Mouse (Mus musculus) right cerebral cortex, postnatal 36 days (tissue): ENCODE data around the gene Abcc4.

Experiments
- DNase-seq, 2 experiments: peaks; one replicate each; pipeline ENCODE4 v3.0.0; 2022; ENCODE audit warnings: low spot score in 2 of 2, mixed read lengths in 1 of 2

Abcc4 gene

DNA sequence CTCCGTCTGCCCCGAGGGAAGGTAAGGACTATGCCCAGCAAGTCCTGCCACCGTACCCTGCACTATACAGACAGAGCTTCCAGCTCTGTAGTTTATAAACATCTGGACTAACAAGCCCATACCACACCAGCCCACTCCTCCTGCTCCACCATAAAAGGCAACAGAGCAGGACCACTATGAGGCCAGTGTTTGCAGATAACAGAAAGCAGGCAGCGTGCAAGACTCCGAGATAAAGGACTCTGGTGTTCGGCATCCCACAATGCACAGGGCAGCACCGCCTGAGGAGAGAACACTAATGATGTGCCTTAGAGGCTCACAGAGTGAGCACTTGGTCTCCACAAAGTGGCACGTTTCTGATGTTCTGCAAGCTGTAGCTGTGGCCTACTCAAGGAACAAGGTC, 63.9 kb downstream of the Abcc4 start:
- no peak for DNase-seq

DNA sequence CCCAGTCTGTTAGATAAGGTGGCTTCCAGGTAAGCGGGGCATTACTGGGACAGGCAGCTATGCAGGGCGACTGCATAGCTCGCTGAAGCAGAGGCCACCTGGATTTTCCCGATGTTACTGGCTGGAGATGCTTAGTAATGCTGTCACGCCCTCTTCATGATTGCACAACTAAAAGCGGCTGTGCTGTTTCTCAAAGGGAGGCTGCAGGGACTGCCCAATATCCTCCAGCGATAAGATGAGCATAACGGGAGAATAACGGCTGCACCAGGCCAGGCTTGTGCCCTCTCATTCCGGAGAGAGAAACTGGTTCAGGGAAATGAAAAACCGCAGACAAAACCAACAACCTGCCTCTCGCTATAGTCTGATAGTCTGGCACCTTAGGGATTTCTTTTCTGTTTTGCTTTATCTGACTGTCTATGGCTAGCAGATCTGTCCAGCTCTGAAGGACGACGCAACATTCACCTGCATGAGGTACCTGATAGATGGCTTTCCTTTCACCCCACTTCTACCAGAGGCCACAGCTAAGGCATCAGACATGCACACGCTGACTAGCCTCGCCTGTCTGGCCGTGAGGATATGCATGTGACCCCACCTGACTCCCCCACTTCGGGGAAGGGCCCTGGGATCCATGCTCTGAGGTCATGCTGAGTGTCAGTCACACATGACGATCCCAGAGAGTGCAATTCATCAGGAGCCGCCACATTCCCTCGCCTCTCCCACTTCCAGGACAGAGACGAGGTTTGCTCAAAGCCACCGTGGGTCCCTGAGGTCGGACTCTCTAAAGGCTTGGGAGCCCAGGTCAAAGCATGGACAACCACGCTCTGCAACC, 67.4 kb downstream of the Abcc4 start:
- no peak for DNase-seq

DNA sequence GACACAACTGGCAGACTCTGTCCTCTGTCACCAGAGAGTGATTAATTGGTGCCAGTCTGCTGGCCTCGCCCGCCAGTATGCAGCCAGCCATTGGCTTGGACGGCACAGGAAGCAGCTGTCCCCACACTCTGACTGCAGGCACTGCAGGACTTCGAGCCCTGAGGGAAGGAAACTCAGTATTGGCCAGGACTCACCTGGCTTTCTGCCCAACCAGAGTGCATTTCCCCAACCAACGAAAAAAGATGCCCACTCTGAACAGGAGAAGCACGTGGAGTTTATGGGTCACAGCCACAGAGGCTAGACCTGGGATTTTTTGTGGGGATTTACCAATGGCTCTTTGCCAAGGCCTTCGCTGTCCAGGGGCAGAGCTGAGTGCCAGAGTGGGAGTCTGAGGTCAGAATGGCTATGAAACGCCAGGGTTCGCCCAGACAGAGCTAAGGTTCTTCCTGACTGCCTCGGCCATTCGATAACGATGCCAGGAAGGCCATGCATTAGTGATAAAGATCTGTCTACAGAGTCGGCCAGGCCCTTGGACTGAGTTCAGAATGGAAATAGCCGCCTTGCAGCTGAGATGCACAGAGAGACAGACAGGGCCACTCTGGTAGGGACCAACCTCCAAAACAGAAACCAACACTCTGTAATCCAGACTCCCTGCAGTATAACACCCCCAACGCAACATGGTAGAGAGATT, 70.4 kb downstream of the Abcc4 start:
- peak; percentile 15 to 39 for DNase-seq

- DNase-seq, result no peak
Measured at GRCm38 (mm10) chr14:118629649-118630048, 76.4 kb downstream of the Abcc4 start.

DNA sequence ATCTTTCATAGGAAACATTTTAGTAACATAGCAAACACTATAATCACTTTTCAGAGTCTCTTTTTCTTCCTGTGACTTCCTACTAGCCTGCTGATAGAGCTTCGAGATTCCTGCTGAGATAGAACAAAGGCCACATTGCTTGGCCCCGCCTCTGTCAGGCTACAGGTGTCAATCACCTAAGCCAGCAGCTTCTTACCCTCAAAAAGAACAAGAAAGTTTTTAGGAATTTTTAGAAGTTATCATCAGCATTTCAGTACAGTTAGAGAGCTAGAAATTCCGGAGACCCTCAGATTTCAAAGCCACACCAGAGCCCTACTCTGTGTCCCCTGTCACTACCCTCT, 84.6 kb downstream of the Abcc4 start:
- DNase-seq, result no peak

- no peak for DNase-seq
Measured at GRCm38 (mm10) chr14:118620773-118621448, 85.1 kb downstream of the Abcc4 start.

DNA sequence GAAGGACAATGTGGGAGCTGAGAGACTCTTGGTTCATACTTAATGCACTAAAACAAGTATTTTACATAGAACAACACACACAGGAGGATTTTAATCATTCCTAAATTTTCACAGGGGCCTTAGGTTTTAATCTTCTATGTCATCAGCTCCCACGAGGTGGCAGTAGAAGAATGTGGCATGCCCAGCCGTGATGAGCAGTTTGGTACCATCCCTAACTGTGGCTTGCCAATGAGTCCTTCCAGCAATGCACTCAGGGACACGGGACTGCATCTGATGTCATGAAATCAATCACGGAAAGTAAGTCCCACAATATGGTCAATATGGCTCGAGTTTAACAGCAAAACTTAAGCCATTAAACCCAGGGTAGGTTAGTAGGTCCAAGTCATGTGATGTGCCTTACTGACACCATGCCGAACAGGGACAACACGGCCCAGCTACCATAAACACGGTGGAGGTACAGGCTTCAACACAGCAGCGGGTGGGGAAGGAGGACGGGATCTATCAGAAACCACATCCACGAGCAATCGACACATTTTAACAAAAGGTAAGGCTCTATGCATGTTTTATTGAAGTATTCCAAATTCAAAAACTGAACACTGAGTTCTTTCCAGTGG, 89.2 kb downstream of the Abcc4 start:
- peak; percentile 21 to 26 for DNase-seq

DNA sequence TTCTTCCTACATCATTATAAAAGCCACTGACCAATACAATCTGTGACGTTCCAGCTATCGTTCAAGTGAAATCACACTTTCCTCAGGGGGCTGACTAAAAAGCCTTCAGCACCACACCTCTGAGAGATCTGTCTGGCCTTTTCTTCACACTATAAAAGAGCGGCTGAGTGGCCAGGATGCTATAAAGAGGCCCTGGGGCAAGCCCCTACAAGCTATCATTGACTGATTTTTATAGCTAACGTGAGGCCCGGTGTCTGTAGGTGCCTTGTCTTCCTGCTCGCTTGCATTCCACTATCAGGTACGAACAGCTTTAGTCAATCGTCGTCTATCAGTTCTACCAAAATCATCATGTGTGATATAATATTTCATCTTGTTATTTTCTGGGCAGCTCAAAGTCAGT, 92.3 kb downstream of the Abcc4 start:
- no peak for DNase-seq

DNA sequence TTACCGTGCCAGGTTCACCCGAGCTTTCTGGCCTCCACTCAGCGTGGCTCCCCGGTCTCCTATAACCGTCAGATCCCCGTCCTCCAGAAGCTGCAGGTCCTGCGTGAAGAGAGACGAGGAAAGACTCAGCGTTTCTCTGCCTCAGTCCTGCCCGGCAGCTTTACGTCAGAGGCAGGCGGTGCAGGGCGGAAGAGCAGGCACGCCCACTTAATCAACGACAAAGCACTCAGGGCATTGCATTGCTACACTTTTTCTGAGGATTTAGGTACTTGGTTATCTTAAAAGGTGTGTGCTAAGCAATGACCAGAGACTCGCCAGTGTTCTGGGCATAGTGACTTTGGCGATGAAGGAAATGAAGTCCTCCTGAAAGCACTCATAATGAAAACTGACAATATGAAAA, 94.3 kb downstream of the Abcc4 start:
- DNase-seq, result no peak

- DNase-seq, result no peak
Measured at GRCm38 (mm10) chr14:118610786-118611185, 95.2 kb downstream of the Abcc4 start.

GRCm38 (mm10) chr14:118608816-118609465, 97.1 kb downstream of the Abcc4 start:
- no peak for DNase-seq

DNA sequence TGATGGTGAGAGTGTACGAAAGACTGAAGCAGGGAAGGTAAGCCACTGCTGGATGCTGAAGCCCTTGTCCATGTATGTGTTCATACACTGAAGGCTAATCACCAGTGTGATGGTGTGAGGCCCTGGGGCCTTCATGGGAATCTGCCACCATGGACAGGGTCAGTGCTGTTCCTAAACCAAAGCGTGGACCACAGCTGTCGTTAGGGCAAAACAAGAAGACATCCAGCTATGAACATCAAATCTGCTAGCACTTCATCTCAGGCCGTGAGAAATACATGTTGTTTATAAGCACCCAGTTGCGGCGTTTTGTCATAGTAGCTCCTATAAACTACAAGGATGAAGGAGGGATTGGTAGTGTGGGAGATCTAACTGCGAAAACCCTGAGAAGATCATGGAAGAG, 97.7 kb downstream of the Abcc4 start:
- no peak for DNase-seq

DNA sequence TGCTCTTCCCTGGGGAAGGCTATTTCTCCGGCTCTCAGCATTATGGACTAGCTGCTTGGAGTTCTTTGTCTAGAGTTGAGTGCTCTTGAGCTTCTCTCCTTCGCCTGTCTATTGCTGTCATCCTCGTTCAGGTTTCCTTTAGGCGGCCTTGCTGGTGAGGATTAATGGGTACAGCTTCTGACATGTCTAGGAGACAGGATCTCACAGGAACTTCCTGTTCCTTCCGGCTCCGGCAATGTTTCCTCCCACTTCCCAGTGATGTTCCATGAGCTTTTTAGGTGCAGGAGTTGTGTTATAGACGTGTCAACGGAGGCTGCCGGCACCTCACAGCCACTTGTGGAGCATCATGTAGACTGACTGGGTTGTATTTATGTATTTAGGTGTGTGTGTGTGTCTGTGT, 99.5 kb downstream of the Abcc4 start:
- no peak for DNase-seq

DNA sequence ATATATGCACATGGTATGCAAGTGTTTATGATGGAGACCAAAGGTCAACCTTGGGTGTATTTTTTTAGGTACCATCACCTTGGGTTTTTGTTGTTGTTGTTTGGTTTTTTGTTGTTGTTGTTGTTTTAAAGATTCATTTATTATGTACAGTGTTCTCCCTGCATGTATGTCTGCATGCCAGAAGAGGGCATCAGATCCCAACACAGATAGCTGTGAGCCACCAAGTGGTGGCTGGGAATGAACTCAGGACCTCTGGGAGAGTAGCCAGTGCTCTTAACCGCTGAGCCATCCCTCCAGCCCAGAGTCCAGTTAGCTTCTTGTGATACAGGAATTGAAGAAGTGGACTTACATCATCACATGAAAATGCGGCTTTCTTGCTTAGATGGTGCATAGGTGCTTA, 101.1 kb downstream of the Abcc4 start:
- no peak for DNase-seq

DNA sequence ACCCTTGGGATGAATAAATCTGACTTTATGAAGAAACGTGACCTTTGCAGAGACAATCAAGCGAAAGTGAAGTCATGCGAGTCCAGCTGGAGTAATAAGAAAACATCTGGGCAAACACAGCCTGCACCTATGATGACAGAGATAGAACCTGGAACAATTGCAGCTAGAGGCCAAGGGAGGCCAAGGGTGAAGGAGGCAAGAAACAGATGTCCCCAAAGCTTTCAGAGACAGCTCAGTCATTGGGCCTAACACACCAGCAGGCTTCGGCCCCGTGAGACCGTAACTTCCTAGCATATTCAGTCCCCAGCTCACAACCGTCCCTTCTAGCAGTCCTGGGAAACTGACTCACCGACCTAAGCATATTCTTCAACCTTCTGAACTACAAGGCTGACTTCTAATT, 104.0 kb downstream of the Abcc4 start:
- DNase-seq, result no peak

GRCm38 (mm10) chr14:118600746-118601145, 105.3 kb downstream of the Abcc4 start:
- no peak for DNase-seq

GRCm38 (mm10) chr14:118598757-118599156, 107.3 kb downstream of the Abcc4 start:
- DNase-seq, result no peak

GRCm38 (mm10) chr14:118594463-118594862, 111.6 kb downstream of the Abcc4 start:
- DNase-seq, result no peak

- peak; percentile 48 to 54 for DNase-seq
Measured at GRCm38 (mm10) chr14:118591477-118592403, 114.3 kb downstream of the Abcc4 start.

GRCm38 (mm10) chr14:118582333-118582941, 123.6 kb downstream of the Abcc4 start:
- no peak for DNase-seq
